Mouse (Mus musculus) limb, embryonic 13.5 days (tissue): ENCODE results near the gene Gm49325. TPM values are rescaled to one million over a fixed set of nuclear protein-coding genes. Genes with fewer than 3 reads are reported as not detected.

Experiments used
- microRNA counts: library from miRNA; unstranded; fragments of <30 nt; microRNA quantifications from one replicate; lab custom pipeline; 2016
- microRNA-seq: library from miRNA; unstranded; fragments of <30 nt; microRNA quantifications from one replicate; pipeline ENCODE4, GENCODE M21; 2016
- polyA plus RNA-seq: library from polyadenylated mRNA; unstranded; fragments of >200 nt; fragmentation: Nextera tagmentation; extraction: Ambion mirVana; gene quantifications from 2 replicates; pipeline ENCODE4 v1.2.1, GENCODE M21; 2015

The Gm49325 gene
- polyA plus RNA-seq, 1 experiment from 2014 or later = 3.9 TPM

MicroRNA genes within 50 kb of the gene (microRNA counts, 519-probe panel; counts per million panel counts)
- microRNA mmu-miR-1930 (lab: Ali Mortazavi, UCI) = not detected

Small RNA genes within 50 kb of the gene (microRNA-seq; reads per million reads assigned to microRNA genes)
- gene Mir1930 = 10.6 reads per million, percentile 28 among the genes with 10 or more reads in this experiment

Other genes starting within 250 kb of the Gm49325 start
- gene Adarb1, start 187.9 kb upstream of the Gm49325 start, polyA plus RNA-seq = 5.6 and 5.7 TPM in 2 replicates
- 40.7 and 43.6 TPM in 2 replicates for gene Fam207a, start 90.4 kb upstream of the Gm49325 start, polyA plus RNA-seq
- gene Itgb2, start 75.9 kb upstream of the Gm49325 start, polyA plus RNA-seq = 1.2 and 1.3 TPM in 2 replicates
- 122 and 124 TPM in 2 replicates for gene Pttg1ip, start 24.5 kb upstream of the Gm49325 start, polyA plus RNA-seq
- 389 and 422 TPM in 2 replicates for gene Sumo3, start 100 bp upstream of the Gm49325 start, polyA plus RNA-seq
- gene Ube2g2, start 16.1 kb downstream of the Gm49325 start, polyA plus RNA-seq = 89.3 and 96.0 TPM in 2 replicates
- gene Tspear, start 80.4 kb downstream of the Gm49325 start, polyA plus RNA-seq = 0.74 and 1.3 TPM in 2 replicates
- not detected in 2 replicates for gene Gm19402, start 84.6 kb downstream of the Gm49325 start, polyA plus RNA-seq
- gene Gm9508, start 91.0 kb downstream of the Gm49325 start, polyA plus RNA-seq = not detected in 2 replicates
- not detected in 2 replicates for gene Gm10272, start 100.4 kb downstream of the Gm49325 start, polyA plus RNA-seq
- 0.51 TPM in 1 of 2 replicates, not detected in the other for gene Gm10024, start 105.3 kb downstream of the Gm49325 start, polyA plus RNA-seq
- gene Gm10142, start 109.6 kb downstream of the Gm49325 start, polyA plus RNA-seq = not detected in 2 replicates
- 0.23 TPM in 1 of 2 replicates, not detected in the other for gene Krtap12-1, start 114.4 kb downstream of the Gm49325 start, polyA plus RNA-seq
- not detected in 2 replicates for gene Gm10100, start 120.3 kb downstream of the Gm49325 start, polyA plus RNA-seq
- gene Gm18596, start 136.4 kb downstream of the Gm49325 start, polyA plus RNA-seq = not detected in 2 replicates
- not detected in 2 replicates for gene Gm9736, start 145.2 kb downstream of the Gm49325 start, polyA plus RNA-seq
- not detected in 2 replicates for gene Gm3233, start 153.5 kb downstream of the Gm49325 start, polyA plus RNA-seq
- not detected in 2 replicates for gene Gm3238, start 165.1 kb downstream of the Gm49325 start, polyA plus RNA-seq
- not detected in 2 replicates for gene Gm7138, start 170.7 kb downstream of the Gm49325 start, polyA plus RNA-seq
- not detected in 2 replicates for gene Gm3250, start 176.3 kb downstream of the Gm49325 start, polyA plus RNA-seq
- not detected in 2 replicates for gene Gm7137, start 182.0 kb downstream of the Gm49325 start, polyA plus RNA-seq
- not detected in 2 replicates for gene Gm9639, start 188.9 kb downstream of the Gm49325 start, polyA plus RNA-seq
- not detected in 2 replicates for gene Gm19668, start 192.9 kb downstream of the Gm49325 start, polyA plus RNA-seq
- not detected in 2 replicates for gene Gm9507, start 205.6 kb downstream of the Gm49325 start, polyA plus RNA-seq
- not detected in 2 replicates for gene Gm2696, start 208.5 kb downstream of the Gm49325 start, polyA plus RNA-seq
- not detected in 2 replicates for gene Krtap10-4, start 220.9 kb downstream of the Gm49325 start, polyA plus RNA-seq
- not detected in 2 replicates for gene Krtap10-10, start 229.8 kb downstream of the Gm49325 start, polyA plus RNA-seq
- gene Gm36176, start 240.6 kb downstream of the Gm49325 start, polyA plus RNA-seq = not detected in 2 replicates
- not detected in 2 replicates for gene Gm10318, start 246.7 kb downstream of the Gm49325 start, polyA plus RNA-seq